Mouse (Mus musculus): ENCODE measurements at regions not wholly inside any gene's neighbourhood (a gene's known extent, or its start where the extent isn't known, plus 50 kb on each side); places are given as distances from the start of the nearest gene placed in this dataset.

DNA sequence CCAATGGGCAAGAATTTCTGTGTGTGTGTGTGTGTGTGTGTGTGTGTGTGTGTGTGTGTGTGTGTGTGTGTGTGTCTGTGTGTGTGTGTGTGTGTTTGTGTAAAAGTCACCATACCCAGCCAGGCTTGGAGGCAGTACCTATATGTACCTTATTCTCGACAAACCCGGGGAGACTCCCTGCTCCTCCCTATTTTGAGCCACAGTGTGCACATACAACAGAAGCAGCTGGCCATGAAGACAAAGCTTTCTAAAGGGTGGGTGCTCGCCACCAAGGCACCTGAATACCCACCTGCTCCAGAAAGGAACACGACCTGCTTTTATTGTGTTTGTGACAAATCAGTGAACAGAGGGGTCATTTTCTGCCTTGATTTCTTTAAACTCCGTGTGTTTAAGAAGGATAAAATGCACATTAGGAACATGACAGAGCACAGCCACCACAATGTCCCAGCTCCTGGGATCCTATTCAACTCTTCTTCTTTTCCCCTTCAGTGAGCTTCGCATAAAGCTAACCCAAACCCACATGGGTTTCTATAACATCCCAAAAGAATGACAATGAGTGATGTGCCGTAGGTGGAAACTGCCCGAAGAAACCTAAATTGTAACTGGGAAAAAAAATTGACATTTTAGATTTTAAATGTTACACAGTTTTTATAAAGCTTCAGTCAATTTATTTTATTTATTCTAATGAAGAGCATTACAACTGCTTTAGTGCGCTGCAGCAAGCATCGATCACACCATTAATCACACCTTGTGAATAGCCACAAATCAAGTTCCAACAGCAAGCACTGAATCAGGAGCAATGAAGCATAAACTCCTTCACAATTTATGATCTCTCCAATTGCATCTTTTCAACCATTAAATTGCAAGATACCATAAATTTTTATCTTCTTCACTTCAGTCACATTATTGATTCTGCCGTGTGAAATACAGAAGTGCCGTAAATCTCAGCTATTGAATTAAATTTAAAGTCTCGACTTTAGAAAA lies 232.0 kb downstream of the Cdca7 start:
- no peak for TF ChIP-seq CTCF (IDR thresholded peaks at IDR 0.05; ENCODE audit: low read depth, low read length)
- no peak for TF ChIP-seq POLR2A (IDR thresholded peaks at IDR 0.05; ENCODE audit: insufficient read depth, low read length)
